Mouse (Mus musculus) natural killer cell, adult 2 months (primary cell): ENCODE measurements around the gene Gns.

Experiments used
- DNase-seq, 2 experiments: peaks; one replicate each; pipeline ENCODE4 v3.0.0; 2022; ENCODE audit warnings: low spot score in 2 of 2

The Gns gene

DNA sequence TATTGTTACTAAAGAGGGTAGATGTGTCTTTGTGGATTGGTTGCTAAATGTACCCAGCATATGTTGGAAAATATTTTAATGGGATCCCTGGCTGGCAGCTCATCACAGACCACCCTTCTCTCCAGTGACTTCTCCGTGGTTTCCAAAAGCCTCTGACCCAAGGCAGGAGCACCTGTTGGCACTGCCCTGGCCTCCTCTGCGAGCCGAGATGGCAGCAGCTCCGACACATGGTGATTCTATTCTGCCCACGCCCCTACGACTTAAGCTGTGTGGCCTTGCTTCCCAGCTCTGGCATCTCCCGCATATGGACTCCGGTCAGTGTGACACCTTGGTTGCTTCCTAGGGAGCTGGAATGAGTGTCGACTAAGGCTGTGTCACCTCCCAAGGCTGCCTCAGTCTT, 38.2 kb downstream of the Gns start:
- no peak for DNase-seq

DNA sequence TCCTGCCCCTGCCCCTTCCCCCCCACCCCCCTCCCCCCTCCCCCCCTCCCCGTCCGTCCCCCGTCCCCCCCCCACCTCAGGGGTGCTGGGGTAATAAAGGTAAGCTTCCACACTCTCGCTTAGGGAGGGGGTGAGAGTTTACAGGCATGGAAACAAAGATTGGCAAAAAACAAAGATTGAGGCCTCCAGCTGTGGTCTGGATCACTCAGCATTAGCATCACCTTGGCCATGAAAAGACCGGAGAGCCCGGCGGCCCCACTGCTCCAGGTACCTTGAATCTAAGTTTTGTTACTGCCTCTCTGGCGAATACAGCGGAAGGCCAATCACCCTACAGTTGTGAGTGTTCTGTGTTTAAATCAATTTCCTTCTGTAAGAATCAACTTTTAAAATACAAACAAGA, 39.1 kb downstream of the Gns start:
- no peak for DNase-seq

GRCm38 (mm10) chr10:121409717-121410116, 44.8 kb downstream of the Gns start:
- DNase-seq = peak in 1 of 2 experiments; percentile 46

DNA sequence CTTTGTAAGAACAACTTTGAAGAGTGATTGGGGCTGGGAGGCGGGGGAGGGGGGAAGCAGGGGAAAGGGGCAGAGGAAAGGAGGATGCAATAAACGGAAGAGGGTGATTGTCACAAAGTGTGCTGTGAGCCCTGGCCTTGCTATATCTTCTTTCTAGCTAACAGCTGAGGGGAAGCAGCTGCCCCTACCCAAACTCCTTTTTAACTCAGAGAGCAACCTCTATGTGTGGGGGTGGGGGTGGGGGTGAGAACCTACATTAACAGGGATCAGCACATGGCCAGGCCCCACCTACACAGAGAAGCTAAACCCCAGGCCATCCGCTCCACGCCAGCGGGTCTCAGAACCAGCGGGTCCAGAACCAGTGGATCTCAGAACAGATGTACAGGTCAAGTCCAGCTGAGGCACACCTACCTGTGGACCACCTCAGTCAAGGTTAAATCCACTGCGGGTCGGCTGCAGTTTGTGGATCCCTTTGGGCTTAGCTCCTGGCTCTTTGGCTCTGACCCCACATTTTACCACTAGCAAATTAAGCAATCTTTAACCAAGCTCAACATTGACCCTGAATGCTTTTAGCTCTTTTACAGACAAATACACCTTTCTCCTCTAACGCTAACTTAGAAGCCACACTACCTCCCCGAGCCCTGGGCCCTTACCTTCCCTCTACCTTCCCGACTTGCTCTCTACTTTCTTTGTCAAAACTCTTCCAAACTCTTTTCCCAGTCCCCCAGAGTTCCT, 47.0 kb downstream of the Gns start:
- DNase-seq = no peak

GRCm38 (mm10) chr10:121412824-121413223, 47.9 kb downstream of the Gns start:
- DNase-seq = no peak

DNA sequence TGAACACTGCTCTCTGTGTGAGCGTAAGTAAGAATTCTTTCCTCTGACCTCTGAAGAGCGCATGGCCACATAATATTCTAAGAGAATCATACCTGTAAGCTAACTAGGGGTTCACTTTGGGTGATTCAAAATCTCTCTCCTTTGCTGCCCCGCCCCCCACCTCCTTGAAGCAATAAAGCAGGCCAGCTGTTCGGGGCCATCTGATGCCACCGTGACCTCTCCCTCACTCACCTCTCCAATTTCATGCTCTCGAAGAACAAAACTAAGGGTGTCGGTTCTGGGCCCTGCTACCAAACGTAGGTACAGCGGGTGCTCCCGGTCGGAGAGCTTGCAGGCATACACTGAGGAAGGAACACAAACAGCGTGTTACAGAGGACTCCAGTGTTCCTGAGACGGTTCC, 49.2 kb downstream of the Gns start:
- DNase-seq = no peak

- no peak for DNase-seq
These were observed 53.9 kb downstream of the Gns start for GRCm38 (mm10) chr10:121418835-121419234.

- peak in 1 of 2 experiments; percentile 70 for DNase-seq
These were observed 55.0 kb downstream of the Gns start for GRCm38 (mm10) chr10:121419640-121420470.

DNA sequence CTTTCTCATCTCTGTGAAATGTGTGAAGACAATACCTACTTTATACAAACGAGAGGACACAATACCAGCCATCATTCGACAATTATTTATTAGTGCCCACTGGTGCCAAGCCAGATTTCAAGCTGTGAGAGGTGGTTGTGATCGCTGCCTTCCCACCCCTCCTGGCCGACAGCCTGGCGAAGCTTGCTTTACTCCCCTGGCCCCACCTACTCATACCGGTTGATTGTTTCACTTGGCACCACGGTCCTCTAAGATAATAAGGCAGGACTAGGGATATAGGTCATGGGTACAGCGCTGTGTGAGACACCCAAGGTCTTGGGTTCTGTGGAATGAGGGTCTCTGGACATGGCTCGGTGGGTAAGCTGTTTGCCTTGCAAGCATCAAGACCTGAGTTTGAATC, 56.1 kb downstream of the Gns start:
- no peak for DNase-seq

DNA sequence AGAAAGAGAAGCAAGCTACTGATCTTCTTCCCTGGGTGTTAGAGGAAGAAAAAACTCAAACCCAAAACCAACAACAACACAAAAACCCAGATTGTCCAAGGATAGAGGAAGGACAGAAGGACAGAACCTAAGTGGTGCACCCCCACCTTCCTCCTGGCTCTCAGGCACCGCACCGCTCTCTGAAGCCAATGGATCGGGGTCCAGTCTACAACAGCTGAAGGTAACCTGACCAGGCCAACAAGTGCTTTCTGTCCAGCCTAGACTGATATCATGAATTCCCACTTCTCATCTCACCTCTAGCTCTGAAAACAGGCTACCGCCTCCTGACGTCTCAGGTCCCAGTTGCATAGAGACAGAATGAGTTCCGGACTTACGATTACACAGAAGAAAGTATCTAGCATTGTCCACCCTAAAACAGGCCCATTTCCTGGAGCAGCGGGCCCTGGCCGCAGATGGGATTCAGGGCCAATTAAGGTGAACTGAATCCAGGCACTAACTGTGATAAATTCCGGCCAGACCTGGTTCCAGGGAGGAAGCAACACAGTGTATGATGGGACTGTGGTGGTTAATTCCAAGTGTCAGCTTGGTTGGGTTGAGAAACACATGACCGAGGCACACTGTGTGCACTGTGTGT, 56.9 kb downstream of the Gns start:
- no peak for DNase-seq

GRCm38 (mm10) chr10:121422294-121422693, 57.4 kb downstream of the Gns start:
- DNase-seq = no peak

DNA sequence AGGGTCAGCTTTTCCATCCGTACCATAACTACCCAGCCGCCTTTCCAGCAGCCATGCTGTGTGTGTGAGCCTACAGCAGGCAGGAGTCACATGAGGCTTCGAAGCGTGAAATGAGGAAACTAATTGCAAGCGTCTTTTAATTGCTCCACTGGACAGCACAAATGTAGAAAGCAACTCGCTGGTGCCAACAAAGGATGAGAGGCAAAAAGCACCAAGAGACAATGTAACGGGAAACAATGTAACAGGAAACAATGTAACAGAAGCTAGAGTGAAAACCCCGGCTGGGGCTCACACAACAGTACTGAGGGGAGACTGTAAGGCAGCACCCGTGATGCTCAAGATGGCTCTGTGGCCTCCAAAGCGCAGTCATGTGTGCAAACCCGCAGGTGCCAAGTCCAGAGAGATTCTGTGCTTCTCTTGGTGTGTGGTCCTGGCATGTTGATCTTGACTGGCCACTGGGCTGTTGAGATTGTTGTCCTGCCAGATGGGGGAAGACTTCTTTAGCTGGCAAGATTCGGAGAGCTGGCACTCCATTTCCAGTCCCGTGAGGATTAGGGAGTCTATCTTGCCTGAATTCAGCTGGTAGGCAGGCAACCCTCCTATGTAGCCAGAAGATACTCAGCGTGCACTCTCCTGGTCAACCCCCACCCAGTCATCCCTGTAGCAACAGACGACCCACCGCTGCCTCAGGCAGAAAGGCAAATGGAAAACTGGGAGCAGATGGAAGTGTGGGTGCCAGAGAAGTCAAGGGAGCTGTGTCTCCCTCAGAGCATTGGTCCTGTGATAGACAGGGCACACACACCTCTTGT, 58.9 kb downstream of the Gns start:
- peak in 1 of 2 experiments; percentile 46 for DNase-seq

DNA sequence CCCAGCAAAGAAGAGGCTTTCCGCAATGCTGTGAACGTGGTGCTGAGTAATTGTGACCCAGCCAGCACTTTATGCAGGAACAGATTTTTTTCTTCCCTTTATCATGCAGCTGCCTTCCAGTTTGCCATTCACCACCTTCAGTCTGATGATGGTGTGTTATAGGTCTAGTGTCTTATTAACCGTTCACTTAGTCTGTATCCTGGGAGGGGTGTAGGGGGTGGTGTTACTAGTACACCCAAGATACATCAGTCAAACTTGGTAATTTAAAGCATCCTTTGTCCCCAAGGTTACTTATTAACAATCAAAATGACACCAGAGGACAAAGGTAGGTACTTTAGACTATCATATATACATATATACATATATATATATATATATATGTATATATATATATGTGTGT, 59.6 kb downstream of the Gns start:
- DNase-seq = no peak

- no peak for DNase-seq
These were observed 60.2 kb downstream of the Gns start for GRCm38 (mm10) chr10:121425079-121425478.

GRCm38 (mm10) chr10:121425506-121426025, 60.7 kb downstream of the Gns start:
- DNase-seq = no peak

DNA sequence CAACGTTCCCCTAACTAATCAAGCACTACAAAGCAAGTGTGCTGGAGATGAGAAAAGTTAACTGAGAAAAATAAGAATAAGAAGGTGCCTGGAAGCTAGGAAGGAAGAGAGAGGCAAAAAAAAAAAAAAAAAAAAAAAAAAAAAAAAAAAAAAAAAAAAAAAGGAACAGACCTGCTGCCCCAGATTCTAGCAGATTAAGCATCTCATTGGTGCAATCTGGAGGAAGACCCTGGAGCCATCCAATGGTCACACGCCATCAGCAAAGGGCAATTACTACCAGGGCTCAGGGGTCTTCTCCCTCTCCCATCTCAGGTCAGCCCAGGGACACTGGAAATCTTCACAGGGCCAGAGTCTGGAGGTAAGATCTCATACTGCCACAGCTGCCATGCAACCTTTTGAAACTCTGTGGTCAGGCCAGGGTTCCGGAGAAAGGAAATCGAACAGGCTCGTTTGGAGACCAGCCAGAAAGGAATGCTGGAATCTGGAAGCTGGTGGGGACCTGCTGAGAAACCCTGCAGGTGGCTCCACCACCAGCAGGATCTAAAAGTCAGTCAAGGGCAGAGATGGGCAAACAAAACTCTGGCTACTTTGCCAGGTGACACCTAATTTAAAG, 61.7 kb downstream of the Gns start:
- no peak for DNase-seq

GRCm38 (mm10) chr10:121427136-121427535, 62.2 kb downstream of the Gns start:
- peak; percentile 16 to 54 for DNase-seq

DNA sequence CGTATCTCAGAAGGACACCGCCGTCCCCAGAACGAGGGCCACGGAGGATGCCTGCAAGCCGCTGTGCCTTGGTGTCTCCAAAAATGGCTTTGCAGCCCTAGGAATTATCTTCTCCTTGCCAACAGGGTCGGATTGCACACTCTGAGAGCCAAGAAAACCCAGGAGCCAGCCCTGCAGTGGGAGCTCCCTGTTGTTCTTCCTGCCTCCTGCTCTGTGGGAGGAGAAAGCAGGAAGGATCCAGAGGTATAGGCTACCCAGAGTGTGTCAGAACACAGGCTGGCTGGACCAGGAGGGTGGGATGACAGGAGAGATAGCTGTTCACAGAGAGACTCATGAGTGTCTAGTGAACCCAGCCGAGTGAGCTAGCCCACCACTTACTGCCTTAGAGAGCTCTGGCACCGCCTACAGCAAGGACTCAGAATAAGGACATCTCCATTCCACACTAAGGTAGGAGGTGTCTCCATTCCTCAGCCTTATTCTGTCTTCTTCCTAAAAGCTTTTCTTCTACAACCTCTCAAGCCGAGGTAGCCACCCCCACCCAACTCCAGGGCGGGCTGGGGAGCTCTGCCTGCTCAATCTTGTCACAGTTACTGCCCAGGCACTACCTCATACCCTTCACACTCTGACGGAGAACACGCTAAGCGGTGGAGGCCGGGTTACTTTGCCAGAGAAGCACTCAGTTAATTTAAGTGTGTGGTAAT, 63.3 kb downstream of the Gns start:
- no peak for DNase-seq

- DNase-seq = no peak
These were observed 64.2 kb downstream of the Gns start for GRCm38 (mm10) chr10:121429089-121429488.

GRCm38 (mm10) chr10:121429581-121429980, 64.7 kb downstream of the Gns start:
- DNase-seq = peak in 1 of 2 experiments; percentile 9
